26 mouse cellular contexts compared by ENCODE assay signal in genomic region chr13:11369456-11369855, GRCm38 (mm10).
A peak's percentile ranks its signal among the peaks of the same experiment; 100 is the strongest.
DNase-seq lines count a peak whose midpoint lies in the region; ATAC-seq and TF ChIP-seq lines count a peak whose summit lies in the region.
"Had no signal": no experiment of that assay in that cellular context is flagged by ENCODE, and none has a peak within 500 bp of the region (broad histone marks: within the 10 kb centered on the region; RNA-seq: fewer than 3 reads in every experiment).

No protein-coding gene starts in this region.

- H3K9ac ChIP-seq in intestine, embryonic 15.5 days = no peak overlapping the region
- no peak overlapping the region for H3K9ac ChIP-seq in intestine, postnatal 0 days (ENCODE audit: low read depth, low read length)
- H3K9ac ChIP-seq in intestine, embryonic 16.5 days (ENCODE audit: low read depth, low read length) = no peak overlapping the region
- H3K9ac ChIP-seq: embryonic facial prominence, embryonic 12.5 days; forebrain, embryonic 13.5 days; forebrain, embryonic 15.5 days; forebrain, postnatal 0 days had no signal

- DNase-seq in MN1 (ENCODE audit: low spot score) (peak; percentile 9), WW6 (ENCODE audit: low read depth, low spot score) (peak; percentile 4)
- no peak for DNase-seq in thymus, adult 18-20 months
- DNase-seq in hindbrain, embryonic 10.5 days (ENCODE audit: low spot score) = no peak
- no peak for DNase-seq in layer of hippocampus, adult 2 months (ENCODE audit: low spot score in 2 of 2)
- DNase-seq: adrenal gland, adult 8-10 months; adrenal gland, postnatal 14 days; adrenal gland, postnatal 36 days; B cell, adult 2 months; cerebellum, adult 11-12 months; cerebellum, adult 2 months; cerebellum, adult 9-10 months; cerebellum, postnatal 10 days; cerebellum, postnatal 25 days; forebrain, postnatal 0 days had no signal

- TF ChIP-seq CTCF in intestine, postnatal 0 days (IDR thresholded peaks at IDR 0.05; ENCODE audit: low read depth) = no peak
- no peak for TF ChIP-seq CTCF in layer of hippocampus, adult 2 months (conservative IDR thresholded peaks at IDR 0.05)

- no peaks in the 10 kb centered on the region for H3K27me3 ChIP-seq in intestine, embryonic 15.5 days (replicated peaks)
- no peaks in the 10 kb centered on the region for H3K27me3 ChIP-seq in intestine, postnatal 0 days (replicated peaks; ENCODE audit: control insufficient read depth, insufficient read depth, low read length)
- H3K27me3 ChIP-seq in intestine, embryonic 16.5 days (replicated peaks; ENCODE audit: control insufficient read depth, insufficient read depth, low read length) = no peaks in the 10 kb centered on the region
- no peaks in the 10 kb centered on the region for H3K27me3 ChIP-seq in hindbrain, embryonic 10.5 days (ENCODE audit: insufficient read depth, poor library complexity, severe bottlenecking)
- H3K27me3 ChIP-seq: CH12.LX; embryonic facial prominence, embryonic 12.5 days; forebrain, embryonic 13.5 days; forebrain, embryonic 15.5 days had no signal

- H3K4me3 ChIP-seq in intestine, embryonic 15.5 days (replicated peaks) = no peak overlapping the region
- H3K4me3 ChIP-seq in intestine, postnatal 0 days (ENCODE audit: low read depth, low read length) = no peak overlapping the region
- H3K4me3 ChIP-seq in intestine, embryonic 16.5 days (ENCODE audit: low read length) = no peak overlapping the region
- no peak overlapping the region for H3K4me3 ChIP-seq in hindbrain, embryonic 10.5 days
- no peak overlapping the region for H3K4me3 ChIP-seq in layer of hippocampus, adult 2 months
- H3K4me3 ChIP-seq: embryonic facial prominence, embryonic 10.5 days; embryonic facial prominence, embryonic 12.5 days; forebrain, embryonic 13.5 days; forebrain, embryonic 15.5 days had no signal

- H3K27ac ChIP-seq in intestine, embryonic 15.5 days = no peak overlapping the region
- H3K27ac ChIP-seq in intestine, postnatal 0 days (ENCODE audit: low read depth, low read length) = no peak overlapping the region
- no peak overlapping the region for H3K27ac ChIP-seq in intestine, embryonic 16.5 days (ENCODE audit: low read length)
- H3K27ac ChIP-seq in hindbrain, embryonic 10.5 days = no peak overlapping the region
- H3K27ac ChIP-seq in layer of hippocampus, adult 2 months = no peak overlapping the region
- H3K27ac ChIP-seq: embryonic facial prominence, embryonic 10.5 days; embryonic facial prominence, embryonic 12.5 days; forebrain, embryonic 13.5 days; forebrain, embryonic 15.5 days had no signal

- ATAC-seq in intestine, embryonic 15.5 days = peak; percentile 45
- ATAC-seq in intestine, postnatal 0 days = no peak
- ATAC-seq in intestine, embryonic 16.5 days = peak; percentile 74
- ATAC-seq: activated CD4-positive, CD25-positive, alpha-beta regulatory T cell, adult 4 months; CD4-positive, CD25-positive, alpha-beta regulatory T cell, adult 4 months; forebrain, embryonic 13.5 days; forebrain, embryonic 15.5 days; forebrain, postnatal 0 days had no signal

- WGBS in intestine, embryonic 15.5 days = 32% methylated on average over 1 of the region's 1 CpGs
- WGBS in intestine, postnatal 0 days = 32% methylated on average over 1 of the region's 1 CpGs
- WGBS in intestine, embryonic 16.5 days = 43% methylated on average over 1 of the region's 1 CpGs
- 74% methylated on average over 1 of the region's 1 CpGs for WGBS in hindbrain, embryonic 10.5 days

- no peaks in the 10 kb centered on the region for H3K36me3 ChIP-seq in intestine, embryonic 15.5 days
- no peaks in the 10 kb centered on the region for H3K36me3 ChIP-seq in intestine, postnatal 0 days (ENCODE audit: control insufficient read depth, insufficient read depth)
- no peaks in the 10 kb centered on the region for H3K36me3 ChIP-seq in intestine, embryonic 16.5 days (ENCODE audit: control insufficient read depth, insufficient read depth, low read length)
- H3K36me3 ChIP-seq in hindbrain, embryonic 10.5 days = no peaks in the 10 kb centered on the region
- H3K36me3 ChIP-seq: embryonic facial prominence, embryonic 10.5 days; embryonic facial prominence, embryonic 12.5 days; forebrain, embryonic 15.5 days; G1E had no signal

- H3K4me1 ChIP-seq in intestine, embryonic 15.5 days (replicated peaks) = no peaks in the 10 kb centered on the region
- H3K4me1 ChIP-seq in intestine, postnatal 0 days (replicated peaks; ENCODE audit: control insufficient read depth, insufficient read depth, low read length) = no peaks in the 10 kb centered on the region
- H3K4me1 ChIP-seq in intestine, embryonic 16.5 days (ENCODE audit: control insufficient read depth, insufficient read depth, low read length) = no peaks in the 10 kb centered on the region
- no peaks in the 10 kb centered on the region for H3K4me1 ChIP-seq in hindbrain, embryonic 10.5 days (replicated peaks)
- H3K4me1 ChIP-seq: embryonic facial prominence, embryonic 10.5 days; embryonic facial prominence, embryonic 12.5 days; forebrain, embryonic 13.5 days; forebrain, embryonic 15.5 days had no signal

- no peaks in the 10 kb centered on the region for H3K9me3 ChIP-seq in intestine, embryonic 15.5 days
- H3K9me3 ChIP-seq in intestine, postnatal 0 days (ENCODE audit: control insufficient read depth) = no peaks in the 10 kb centered on the region
- no peaks in the 10 kb centered on the region for H3K9me3 ChIP-seq in intestine, embryonic 16.5 days (ENCODE audit: control insufficient read depth, low read length)
- H3K9me3 ChIP-seq in hindbrain, embryonic 10.5 days = no peaks in the 10 kb centered on the region
- H3K9me3 ChIP-seq: embryonic facial prominence, embryonic 10.5 days; embryonic facial prominence, embryonic 12.5 days; forebrain, embryonic 13.5 days; forebrain, embryonic 15.5 days; G1E had no signal

- H3K4me2 ChIP-seq in intestine, embryonic 15.5 days (replicated peaks) = no peak overlapping the region
- H3K4me2 ChIP-seq in intestine, postnatal 0 days (replicated peaks; ENCODE audit: low read depth) = no peak overlapping the region
- H3K4me2 ChIP-seq in intestine, embryonic 16.5 days (ENCODE audit: low read depth, low read length) = no peak overlapping the region
- H3K4me2 ChIP-seq: embryonic facial prominence, embryonic 12.5 days; forebrain, embryonic 13.5 days; forebrain, embryonic 15.5 days had no signal

Comparison
In these comparisons a context has a peak if more than half of its experiments do, and no peak if none do; other contexts are left out.
1. DNase-seq: peak in MN1 (single experiment) and WW6 (single experiment); none in thymus, adult 18-20 months (0 of 2), hindbrain, embryonic 10.5 days (single experiment) and layer of hippocampus, adult 2 months (0 of 2).